Mouse (Mus musculus) CH12.LX (cell line): ENCODE data around the gene Tas2r143. TPM values are rescaled to one million over a fixed set of nuclear protein-coding genes. Genes with fewer than 3 reads are reported as not detected.

ENCODE experiments used
- DNase-seq: peaks from one replicate; pipeline ENCODE4 v3.0.0-alpha.2; 2013; ENCODE audit errors: extremely low read depth
- H3K27ac ChIP-seq: 2 replicates; pipeline ENCODE4 v1.5.1; 2012; ENCODE audit warnings: low read depth, mild to moderate bottlenecking, control low read depth, moderate library complexity; ENCODE audit not compliant: insufficient read depth
- H3K27me3 ChIP-seq: replicated peaks from 2 replicates; pipeline ENCODE3; 2012; ENCODE audit warnings: inconsistent platforms
- H3K36me3 ChIP-seq, 2 experiments: replicated peaks in 1 of 2; 2 replicates each; pipeline versions ENCODE3 to v1.6.1; 2012; ENCODE audit warnings: inconsistent platforms in 1 of 2, low read length in 1 of 2, mild to moderate bottlenecking in 1 of 2, mixed read lengths in 1 of 2, moderate library complexity in 1 of 2; ENCODE audit not compliant: control insufficient read depth in 1 of 2, insufficient read depth in 1 of 2
- H3K4me1 ChIP-seq, 2 experiments: 2 replicates each; pipeline ENCODE4 v1.6.1; 2012; ENCODE audit warnings: inconsistent platforms in 1 of 2, moderate library complexity in 1 of 2; ENCODE audit not compliant: insufficient read depth in 2 of 2, control insufficient read depth in 1 of 2
- H3K4me2 ChIP-seq: 2 replicates; pipeline ENCODE4 v1.6.1; 2012; ENCODE audit warnings: low read depth, mild to moderate bottlenecking, control low read depth; ENCODE audit not compliant: poor library complexity, insufficient read depth, severe bottlenecking
- H3K4me3 ChIP-seq, 3 experiments: fragments of 150-350 bp in 1 of 3; sonication (generic) in 1 of 3; replicated peaks in 1 of 3; 2 replicates each; pipeline versions ENCODE3 to v1.5.1; 2011 to 2012; ENCODE audit warnings: low read depth in 2 of 3, low read length in 2 of 3, mild to moderate bottlenecking in 2 of 3, moderate library complexity in 2 of 3, control low read depth in 1 of 3, improper control_type of control experiment in 1 of 3, inconsistent platforms in 1 of 3, mixed read lengths in 1 of 3; ENCODE audit not compliant: poor library complexity in 1 of 3
- H3K79me2 ChIP-seq: replicated peaks from 2 replicates; pipeline ENCODE4 v1.6.1; 2012; ENCODE audit warnings: mild to moderate bottlenecking, moderate library complexity; ENCODE audit not compliant: control insufficient read depth, poor library complexity, insufficient read depth, severe bottlenecking; ENCODE audit errors: extremely low read depth
- H3K9ac ChIP-seq: 2 replicates; pipeline ENCODE4 v1.6.1; 2012; ENCODE audit warnings: low read depth, mild to moderate bottlenecking, control low read depth, moderate library complexity; ENCODE audit not compliant: insufficient read depth
- H3K9me3 ChIP-seq: replicated peaks from 2 replicates; pipeline ENCODE3; 2012; ENCODE audit warnings: low read length, inconsistent platforms, mixed read lengths
- BHLHE40 ChIP-seq: IDR thresholded peaks from 2 replicates; pipeline ENCODE4 v1.6.1; 2011; ENCODE audit warnings: mild to moderate bottlenecking, low read depth, low read length, improper control_type of control experiment
- CTCF ChIP-seq, 2 experiments: IDR thresholded peaks in 1 of 2; conservative IDR thresholded peaks in 1 of 2; 2 replicates each; pipeline ENCODE4 v1.5.1; 2011 to 2012; ENCODE audit warnings: low read depth in 2 of 2, low read length in 2 of 2, improper control_type of control experiment in 1 of 2, inconsistent platforms in 1 of 2, mild to moderate bottlenecking in 1 of 2, moderate library complexity in 1 of 2
- ELF1 ChIP-seq: IDR thresholded peaks from 2 replicates; pipeline ENCODE4 v1.6.1; 2014; ENCODE audit warnings: low read depth, mild to moderate bottlenecking, inconsistent platforms, low read length, improper control_type of control experiment
- EP300 ChIP-seq: IDR thresholded peaks from 2 replicates; pipeline ENCODE4 v1.6.1; 2011; ENCODE audit warnings: low read length, improper control_type of control experiment
- ETS1 ChIP-seq: conservative IDR thresholded peaks from 2 replicates; pipeline ENCODE4 v1.6.1; 2012; ENCODE audit warnings: low read depth, mild to moderate bottlenecking, inconsistent platforms, low read length, improper control_type of control experiment, moderate library complexity
- HCFC1 ChIP-seq: IDR thresholded peaks from 2 replicates; pipeline ENCODE4 v1.6.1; 2012; ENCODE audit warnings: low read depth, mild to moderate bottlenecking, inconsistent platforms, low read length, improper control_type of control experiment
- JUN ChIP-seq: IDR thresholded peaks from 2 replicates; pipeline ENCODE4 v1.6.1; 2011; ENCODE audit warnings: low read depth, mild to moderate bottlenecking, low read length, improper control_type of control experiment, moderate library complexity; ENCODE audit not compliant: insufficient read depth
- JUND ChIP-seq: conservative IDR thresholded peaks from 2 replicates; pipeline ENCODE4 v1.6.1; 2011; ENCODE audit warnings: low read depth, low read length, improper control_type of control experiment
- KAT2A ChIP-seq: IDR thresholded peaks from 2 replicates; pipeline ENCODE4 v1.6.1; 2012; ENCODE audit warnings: low read length, improper control_type of control experiment, inconsistent platforms; ENCODE audit not compliant: insufficient replicate concordance
- MAFK ChIP-seq: IDR thresholded peaks from 2 replicates; pipeline ENCODE4 v1.6.1; 2011; ENCODE audit warnings: low read length, improper control_type of control experiment; ENCODE audit not compliant: insufficient replicate concordance
- MAZ ChIP-seq: IDR thresholded peaks from 2 replicates; pipeline ENCODE4 v1.6.1; 2012; ENCODE audit warnings: low read depth, mild to moderate bottlenecking, inconsistent platforms, low read length, improper control_type of control experiment, moderate library complexity
- MEF2A ChIP-seq: IDR thresholded peaks from 2 replicates; pipeline ENCODE4 v1.6.1; 2014; ENCODE audit warnings: low read depth, mild to moderate bottlenecking, inconsistent platforms, low read length, improper control_type of control experiment, borderline replicate concordance
- MXI1 ChIP-seq: IDR thresholded peaks from 2 replicates; pipeline ENCODE4 v1.6.1; 2011; ENCODE audit warnings: mild to moderate bottlenecking, low read depth, low read length, improper control_type of control experiment
- MYC ChIP-seq: IDR thresholded peaks from 2 replicates; pipeline ENCODE4 v1.6.1; 2011; ENCODE audit warnings: low read depth, mild to moderate bottlenecking, improper control_type of control experiment, low read length
- NELFE ChIP-seq: IDR thresholded peaks from 2 replicates; pipeline ENCODE4 v1.6.1; 2011; ENCODE audit warnings: low read depth, low read length, improper control_type of control experiment
- POLR2AphosphoS2 ChIP-seq: IDR thresholded peaks from 2 replicates; pipeline ENCODE4 v1.6.1; 2011; ENCODE audit warnings: low read depth, low read length, improper control_type of control experiment
- RAD21 ChIP-seq: IDR thresholded peaks from 2 replicates; pipeline ENCODE4 v1.6.1; 2011; ENCODE audit warnings: low read depth, mild to moderate bottlenecking, low read length, improper control_type of control experiment, moderate library complexity
- SIN3A ChIP-seq: IDR thresholded peaks from 2 replicates; pipeline ENCODE4 v1.6.1; 2012; ENCODE audit warnings: low read length, improper control_type of control experiment, inconsistent platforms
- SMC3 ChIP-seq: IDR thresholded peaks from 2 replicates; pipeline ENCODE4 v1.6.1; 2011; ENCODE audit warnings: low read depth, low read length, improper control_type of control experiment
- USF2 ChIP-seq: conservative IDR thresholded peaks from 2 replicates; pipeline ENCODE4 v1.6.1; 2011; ENCODE audit warnings: low read depth, low read length, improper control_type of control experiment
- ZC3H11A ChIP-seq: IDR thresholded peaks from 2 replicates; pipeline ENCODE4 v1.6.1; 2012; ENCODE audit warnings: low read depth, mild to moderate bottlenecking, inconsistent platforms, low read length, improper control_type of control experiment
- ZMIZ1 ChIP-seq: IDR thresholded peaks from 2 replicates; pipeline ENCODE4 v1.6.1; 2012; ENCODE audit warnings: low read depth, mild to moderate bottlenecking, inconsistent platforms, low read length, improper control_type of control experiment
- dilution Hi-C: fragments of 300-500 bp; cut with MboI; formaldehyde crosslinking; loops from 2 replicates; pipeline ENCODE4 v1.14.3; 2020; ENCODE audit warnings: low sequenced_read_pairs; ENCODE audit not compliant: extremely low pct_unique_long_range_greater_than_20kb, extremely low pct_ligation_motif_present
- in situ Hi-C: fragments of 300-500 bp; cut with MboI; formaldehyde crosslinking; loops from 3 replicates; pipeline ENCODE4 v1.14.3; 2019; ENCODE audit warnings: low sequenced_read_pairs, low pct_ligation_motif_present, low pct_unique_long_range_greater_than_20kb, mixed read lengths
- polyA plus RNA-seq: library from polyadenylated mRNA; unstranded; fragments of >175 nt; gene quantifications from 2 replicates; pipeline ENCODE4 v1.2.1, GENCODE M21; 2012; ENCODE audit warnings: low read depth; ENCODE audit not compliant: insufficient read length
- total RNA-seq, 2 experiments: library from RNA; depleted of rRNA; stranded (reverse); fragments of 300-350 nt in 1 of 2; fragments of >200 nt in 1 of 2; gene quantifications; 2 replicates each; pipeline ENCODE4 v1.2.3; 2012 to 2014

Tas2r143 gene
- total and polyA plus RNA-seq, 3 experiments = not detected

DNA sequence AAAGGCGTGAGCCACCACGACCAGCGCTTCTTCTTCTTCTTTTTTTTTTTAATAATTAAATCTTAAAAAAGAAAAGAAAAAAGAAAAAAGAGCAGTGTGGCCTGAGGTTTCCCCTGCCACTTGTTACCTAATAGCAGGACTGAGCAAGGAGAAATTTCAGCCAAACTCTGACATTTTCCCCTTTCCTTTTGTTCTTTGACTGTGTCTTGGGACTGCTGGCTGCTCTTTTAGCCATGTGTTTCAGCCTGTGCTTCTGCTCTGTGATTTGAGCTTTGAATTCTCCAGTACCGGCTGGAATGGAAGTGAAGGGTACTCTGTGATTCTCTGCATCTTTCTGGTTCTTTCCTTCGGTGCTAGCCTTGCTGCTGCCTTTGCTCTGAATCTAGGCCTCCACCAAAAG is 16.7 kb upstream of the Tas2r143 start:
- no peak overlapping the region for H3K4me3 ChIP-seq
- H3K36me3 ChIP-seq = no peaks in the 10 kb centered on the region
- no peak overlapping the region for H3K9ac ChIP-seq
- no peak for DNase-seq
- no peak overlapping the region for H3K27ac ChIP-seq
- dilution Hi-C loops = no loop called here
- H3K27me3 ChIP-seq = no peaks in the 10 kb centered on the region
- H3K79me2 ChIP-seq = no peaks in the 10 kb centered on the region
- no peaks in the 10 kb centered on the region for H3K9me3 ChIP-seq
- H3K4me1 ChIP-seq = no peaks in the 10 kb centered on the region
- H3K4me2 ChIP-seq = no peak overlapping the region
- in situ Hi-C loops = no loop called here
- no peak for TF ChIP-seq RAD21
- no peak for TF ChIP-seq KAT2A
- no peak for TF ChIP-seq BHLHE40

DNA sequence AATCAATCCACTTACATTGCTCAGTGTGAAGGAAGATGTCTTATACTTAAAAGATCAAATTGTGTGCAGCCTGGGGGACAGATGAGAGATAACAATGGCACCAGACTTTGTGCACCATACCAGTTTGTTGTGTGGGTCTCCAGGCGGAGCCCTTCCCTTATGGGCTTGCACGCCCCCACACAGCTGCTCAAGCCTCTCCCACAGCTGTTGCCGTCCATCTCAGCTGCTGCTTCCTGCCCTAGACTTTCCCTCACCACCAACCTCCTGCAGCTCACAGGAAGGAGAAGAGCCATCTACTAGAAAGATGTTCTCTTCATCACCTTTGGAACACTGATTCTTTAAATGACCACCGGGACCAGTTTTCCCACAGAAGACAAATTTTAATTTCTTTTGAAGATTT is 14.4 kb upstream of the Tas2r143 start:
- H3K4me1 ChIP-seq = no peaks in the 10 kb centered on the region
- no peaks in the 10 kb centered on the region for H3K36me3 ChIP-seq
- no peak for DNase-seq
- TF ChIP-seq MAFK (no peak), MXI1 (no peak), ETS1 (no peak), USF2 (no peak), MYC (no peak), NELFE (no peak), ELF1 (no peak), MAZ (no peak)
- no peak overlapping the region for H3K9ac ChIP-seq
- H3K4me2 ChIP-seq = no peak overlapping the region
- no peak overlapping the region for H3K27ac ChIP-seq
- H3K4me3 ChIP-seq = no peak overlapping the region
- dilution Hi-C loops = no loop called here
- H3K9me3 ChIP-seq = no peaks in the 10 kb centered on the region
- H3K27me3 ChIP-seq = no peaks in the 10 kb centered on the region
- H3K79me2 ChIP-seq = no peaks in the 10 kb centered on the region
- in situ Hi-C loops = no loop called here

DNA sequence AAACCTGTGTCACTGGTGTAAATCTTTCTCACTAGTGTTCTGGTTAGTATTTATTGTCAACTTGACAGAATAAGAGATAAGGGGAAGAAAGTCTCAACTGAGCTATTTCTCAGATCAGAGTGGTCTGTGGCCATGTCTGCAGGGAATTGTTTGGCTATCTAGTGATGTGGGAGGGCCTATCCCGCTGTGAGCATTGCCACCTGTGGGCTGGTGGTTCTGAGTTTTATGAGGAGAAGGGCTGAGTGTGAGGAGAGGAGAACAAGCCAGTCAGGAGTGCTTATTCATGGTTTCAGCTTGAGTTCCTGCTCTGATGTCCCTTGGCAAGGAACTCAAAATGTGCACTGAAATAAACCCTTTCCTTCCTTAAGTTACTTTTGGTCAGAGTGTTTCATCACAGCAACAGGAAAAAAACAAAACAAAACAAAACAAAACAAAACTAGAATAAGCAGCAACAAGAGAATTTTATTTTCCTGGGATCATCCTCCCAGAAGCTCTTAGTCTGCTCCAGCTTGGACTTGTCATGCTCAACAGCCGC is 8.2 kb upstream of the Tas2r143 start:
- H3K9ac ChIP-seq = no peak overlapping the region
- H3K4me3 ChIP-seq = no peak overlapping the region
- dilution Hi-C loops (no loop called here), in situ Hi-C loops (no loop called here)
- no peaks in the 10 kb centered on the region for H3K9me3 ChIP-seq
- no peaks in the 10 kb centered on the region for H3K27me3 ChIP-seq
- H3K4me2 ChIP-seq = no peak overlapping the region
- no peaks in the 10 kb centered on the region for H3K36me3 ChIP-seq
- no peak for DNase-seq
- H3K4me1 ChIP-seq = peaks cover 5 to 18% of the 10 kb centered on the region in 2 experiments
- H3K27ac ChIP-seq = no peak overlapping the region
- no peaks in the 10 kb centered on the region for H3K79me2 ChIP-seq
- TF ChIP-seq HCFC1 (no peak), MYC (no peak), BHLHE40 (no peak), CTCF (conservative IDR thresholded peaks at IDR 0.05 in 1 of 2, IDR thresholded peaks at IDR 0.05 in 1 of 2; ENCODE audit: low read depth in 2 of 2, low read length in 2 of 2) (no peak), POLR2AphosphoS2 (no peak), ZC3H11A (no peak), JUN (no peak), RAD21 (no peak), MEF2A (no peak), SIN3A (no peak), KAT2A (no peak), JUND (no peak), ZMIZ1 (no peak), SMC3 (no peak), EP300 (no peak), MXI1 (no peak)
- TF ChIP-seq, all 38 proteins: peak for 0
